Mouse (Mus musculus): ENCODE measurements around the gene Ndufc2.

Ndufc2 gene

DNA sequence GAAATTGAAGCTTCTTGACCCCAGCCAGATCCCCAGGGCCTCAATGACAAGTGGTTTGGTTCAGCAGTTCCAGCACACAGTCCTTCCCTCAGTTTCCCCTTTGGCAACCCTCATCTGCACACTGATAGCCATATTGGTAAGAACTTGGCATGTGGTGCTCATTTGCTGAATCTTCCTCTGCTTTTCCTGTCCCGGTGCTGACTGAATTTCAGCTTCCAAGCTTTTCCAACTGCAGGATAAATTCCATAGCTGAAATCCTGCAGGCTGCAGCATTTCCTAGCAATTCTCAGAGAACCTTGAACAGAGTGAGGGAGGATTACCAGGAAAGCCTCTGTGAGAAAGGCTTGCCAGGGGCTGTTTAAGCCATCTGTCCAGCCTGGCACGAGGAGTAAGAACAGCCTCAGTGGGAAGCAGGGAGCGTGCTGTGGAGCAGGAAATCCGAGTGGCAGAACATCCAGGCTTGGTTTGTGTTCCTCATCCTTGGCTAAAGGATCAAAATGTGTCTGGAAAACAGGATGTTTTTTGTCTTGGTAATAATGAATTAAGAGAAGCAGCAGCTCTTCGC is 12.9 kb upstream of the Ndufc2 start:
- DNase-seq (ENCODE audit: low read depth in 2 of 2, low spot score in 2 of 2) = no peak

DNA sequence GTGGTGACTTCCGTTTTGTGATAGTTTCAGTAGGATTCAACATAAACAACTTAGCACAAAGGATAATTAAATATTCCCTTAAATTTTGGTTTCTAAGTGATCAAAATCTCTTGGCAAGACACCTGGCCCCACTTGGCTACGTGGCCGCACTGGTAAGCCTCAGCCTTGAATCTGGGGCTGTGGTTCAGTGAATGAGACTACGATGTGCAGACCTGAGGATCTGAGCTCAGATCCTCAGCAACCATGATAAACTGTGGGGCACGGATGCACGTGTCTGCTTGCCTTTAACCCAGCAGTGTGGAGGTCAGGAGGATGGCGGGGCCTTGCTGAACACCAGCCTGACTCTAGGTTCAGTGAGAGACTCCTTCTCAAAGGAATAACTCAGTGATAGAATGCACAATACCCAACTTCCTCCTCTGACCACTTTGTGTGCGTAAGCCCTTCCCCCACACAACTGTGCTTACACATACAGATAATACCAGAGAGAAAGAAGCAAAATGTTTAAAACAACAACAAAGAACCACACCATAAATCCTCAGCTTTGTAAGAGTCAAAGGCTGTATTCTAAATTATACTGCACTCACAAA is 12.1 kb upstream of the Ndufc2 start:
- DNase-seq (ENCODE audit: low read depth in 2 of 2, low spot score in 2 of 2) = no peak

- DNase-seq (ENCODE audit: low read depth in 2 of 2, low spot score in 2 of 2) = no peak
These were observed 11.3 kb upstream of the Ndufc2 start for GRCm38 (mm10) chr7:97388541-97388940.

GRCm38 (mm10) chr7:97391293-97392078 is 8.3 kb upstream of the Ndufc2 start:
- no peak for DNase-seq (ENCODE audit: low read depth in 2 of 2, low spot score in 2 of 2)

- DNase-seq (ENCODE audit: low read depth in 2 of 2, low spot score in 2 of 2) = no peak
These were observed 7.7 kb upstream of the Ndufc2 start for GRCm38 (mm10) chr7:97392079-97392445.

- DNase-seq (ENCODE audit: low read depth in 2 of 2, low spot score in 2 of 2) = no peak
These were observed 5.4 kb upstream of the Ndufc2 start for GRCm38 (mm10) chr7:97394375-97394774.

- no peak for DNase-seq (ENCODE audit: low read depth in 2 of 2, low spot score in 2 of 2)
These were observed 860 bp upstream of the Ndufc2 start for GRCm38 (mm10) chr7:97398943-97399342.

- DNase-seq (ENCODE audit: low read depth in 2 of 2, low spot score in 2 of 2) = no peak
These were observed 7.3 kb downstream of the Ndufc2 start for GRCm38 (mm10) chr7:97407145-97407544.

DNA sequence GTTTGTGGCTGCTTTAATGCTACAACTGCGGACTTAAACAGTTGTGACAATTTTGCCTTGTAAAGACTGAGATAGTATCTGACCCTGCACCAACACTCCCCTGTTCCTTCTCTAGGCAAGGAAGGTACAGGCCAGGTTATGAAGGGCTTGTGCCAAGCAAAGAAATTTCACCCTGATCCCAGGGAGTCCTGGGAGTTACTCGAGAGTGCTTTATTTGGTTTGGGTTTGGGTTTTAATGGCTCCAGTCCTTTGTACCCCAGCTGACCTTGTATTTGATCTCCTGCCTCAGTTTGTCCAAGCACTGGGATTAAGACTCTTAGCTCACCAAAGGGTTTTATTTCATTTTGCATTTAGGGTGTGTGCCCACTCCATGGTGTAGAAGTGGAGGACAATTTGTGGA is 11.3 kb downstream of the Ndufc2 start:
- no peak for DNase-seq (ENCODE audit: low read depth in 2 of 2, low spot score in 2 of 2)

- no peak for DNase-seq (ENCODE audit: low read depth in 2 of 2, low spot score in 2 of 2)
These were observed 11.8 kb downstream of the Ndufc2 start for GRCm38 (mm10) chr7:97411575-97411974.

DNA sequence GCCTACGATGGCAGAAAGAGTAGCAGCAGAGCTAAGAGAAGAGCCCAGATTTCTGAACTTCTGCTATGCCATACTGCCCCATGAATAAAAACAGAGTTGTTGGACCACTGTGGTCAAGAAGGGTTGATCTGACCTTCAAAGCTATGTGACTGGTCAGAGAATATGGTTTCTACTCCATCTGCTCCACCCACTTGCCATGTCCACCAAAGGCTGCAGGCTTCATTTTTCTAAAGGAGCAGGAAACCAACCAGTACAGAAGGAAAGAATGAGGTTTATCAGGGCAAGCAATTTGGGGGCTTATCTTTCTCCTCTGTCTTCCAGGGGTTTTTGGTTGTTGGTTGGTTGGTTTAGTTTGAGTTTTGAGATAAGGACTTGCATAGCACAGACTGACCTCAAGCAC is 14.2 kb downstream of the Ndufc2 start:
- DNase-seq (ENCODE audit: low read depth in 2 of 2, low spot score in 2 of 2) = no peak

DNA sequence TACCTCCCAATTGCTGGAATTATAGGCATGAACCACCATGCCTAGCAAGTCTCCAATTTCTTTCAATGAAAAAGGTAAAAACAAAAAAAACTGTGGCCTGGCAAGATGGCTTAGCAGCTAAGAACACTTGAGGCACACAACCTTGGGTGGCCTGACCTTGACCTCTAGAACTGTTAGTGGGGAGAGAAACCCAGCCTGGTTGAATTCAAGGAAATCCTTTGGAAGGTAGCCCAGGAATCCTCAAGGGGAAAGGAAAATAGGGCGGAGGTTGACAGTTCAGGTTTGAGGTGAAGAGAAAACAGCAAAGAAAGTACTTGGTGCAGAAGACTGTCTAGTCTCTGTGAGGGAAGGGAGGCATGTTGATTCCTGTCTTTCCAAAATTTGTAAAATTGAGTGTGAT is 14.6 kb downstream of the Ndufc2 start:
- DNase-seq (ENCODE audit: low read depth in 2 of 2, low spot score in 2 of 2) = no peak

DNA sequence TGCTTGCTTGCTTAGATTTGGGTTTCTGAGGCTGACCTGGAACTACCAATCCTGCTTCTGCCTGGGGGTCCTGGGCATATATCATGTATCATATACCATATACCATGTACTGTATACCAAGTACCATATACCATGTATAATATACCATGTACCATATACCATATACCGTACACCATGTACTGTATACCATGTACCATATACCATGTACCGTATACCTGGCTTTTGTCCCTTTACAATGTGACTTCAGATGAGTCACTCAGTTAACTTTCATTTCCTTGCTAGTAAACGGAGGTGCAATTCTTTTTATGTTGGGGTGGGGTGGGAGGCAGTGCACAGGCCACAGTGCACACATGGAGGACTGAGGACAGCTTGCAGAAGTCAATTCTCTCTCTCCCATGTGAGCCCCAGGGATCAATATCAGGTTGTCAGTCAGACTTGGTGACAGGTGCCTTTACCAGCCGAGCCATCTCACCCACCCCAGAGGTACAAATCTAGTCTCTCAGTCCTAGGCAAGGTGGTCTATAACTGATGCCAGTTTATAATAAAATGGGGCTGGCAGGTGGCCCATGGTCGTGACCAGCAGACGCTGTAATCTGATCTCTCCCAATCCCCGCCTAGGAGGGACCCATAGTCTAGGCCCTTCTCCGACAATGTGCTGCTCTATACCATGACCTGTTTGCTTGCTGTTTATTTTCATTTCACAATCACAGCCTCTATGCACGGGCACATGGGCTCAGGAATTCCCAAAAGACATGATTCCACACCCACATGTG is 15.3 kb downstream of the Ndufc2 start:
- no peak for DNase-seq (ENCODE audit: low read depth in 2 of 2, low spot score in 2 of 2)

DNA sequence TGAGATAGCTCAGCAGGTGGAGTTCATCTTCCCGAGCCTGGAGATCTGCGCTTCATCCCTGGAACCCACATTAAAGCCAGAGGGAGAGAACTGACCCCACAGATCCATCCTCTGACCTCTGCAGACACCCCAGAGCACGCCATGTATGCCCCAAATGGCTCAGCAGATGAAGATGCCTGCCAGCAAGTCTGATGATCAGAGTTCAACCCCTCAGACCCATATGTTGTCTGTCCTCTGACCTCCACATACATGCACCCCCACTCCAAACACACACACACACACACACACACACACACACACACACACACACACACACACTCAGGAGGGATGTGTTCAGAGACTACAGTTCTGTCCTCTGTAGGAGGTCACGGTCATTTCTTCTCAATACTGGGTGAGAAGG is 16.7 kb downstream of the Ndufc2 start:
- DNase-seq (ENCODE audit: low read depth in 2 of 2, low spot score in 2 of 2) = no peak

GRCm38 (mm10) chr7:97416906-97417777 is 17.3 kb downstream of the Ndufc2 start, which contains the start of gene Thrsp:
TSS of gene Thrsp (minus strand) at chr7:97417730.
- DNase-seq (ENCODE audit: low read depth in 2 of 2, low spot score in 2 of 2) = no peak

GRCm38 (mm10) chr7:97418717-97419116 is 18.9 kb downstream of the Ndufc2 start:
- no peak for DNase-seq (ENCODE audit: low read depth in 2 of 2, low spot score in 2 of 2)

- DNase-seq (ENCODE audit: low read depth in 2 of 2, low spot score in 2 of 2) = no peak
These were observed 19.4 kb downstream of the Ndufc2 start for GRCm38 (mm10) chr7:97419163-97419562.

- DNase-seq (ENCODE audit: low read depth in 2 of 2, low spot score in 2 of 2) = no peak
These were observed 20.6 kb downstream of the Ndufc2 start for GRCm38 (mm10) chr7:97420406-97420805.

DNA sequence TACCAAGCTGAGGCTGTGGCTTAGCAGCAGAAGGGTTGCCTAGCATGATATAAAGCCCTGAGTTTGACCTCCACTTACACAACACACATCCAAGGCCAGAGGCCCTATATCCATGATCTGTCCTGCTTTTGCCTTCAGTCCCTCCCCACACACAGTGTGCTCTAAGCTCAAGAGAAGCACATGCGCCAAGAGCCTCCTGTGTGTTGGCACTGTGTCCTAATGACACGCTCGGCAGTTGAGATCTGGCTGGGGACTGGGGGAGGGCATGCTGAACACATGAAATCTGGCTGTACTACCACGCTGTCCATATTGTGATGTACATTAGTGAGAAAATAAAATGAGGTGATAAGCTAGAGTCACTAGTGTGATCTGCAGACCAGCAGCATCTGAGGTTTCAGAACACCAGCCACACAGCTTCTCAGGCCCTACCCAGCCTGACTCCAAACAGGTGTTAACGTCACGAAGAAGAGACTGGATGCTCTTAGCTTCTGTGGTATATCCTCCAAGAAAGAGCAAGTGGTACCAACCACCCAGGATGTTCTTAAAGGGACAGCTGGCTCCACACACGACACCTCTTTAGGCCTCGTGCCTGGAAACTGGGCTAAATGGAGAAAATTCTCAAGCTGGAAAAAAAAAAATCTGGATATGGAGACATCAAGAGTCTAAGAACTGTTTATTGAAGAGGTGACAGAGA is 21.3 kb downstream of the Ndufc2 start:
- no peak for DNase-seq (ENCODE audit: low read depth in 2 of 2, low spot score in 2 of 2)

GRCm38 (mm10) chr7:97423754-97424153 is 24.0 kb downstream of the Ndufc2 start:
- DNase-seq (ENCODE audit: low read depth in 2 of 2, low spot score in 2 of 2) = no peak
